Mouse (Mus musculus): ENCODE data around the gene Ecm2. TPM values are rescaled to one million over a fixed set of nuclear protein-coding genes. Genes with fewer than 3 reads are reported as not detected.

Ecm2 gene
- polyA plus RNA-seq, 3 experiments from 2014 or later = 0.07 to 0.23 TPM; not detected in 1

Other genes with a start within 250 kb of the Ecm2 start
- gene Fgd3, start 184.5 kb upstream of the Ecm2 start, polyA plus RNA-seq (2017; shearing (Covaris generic)) = 10 to 100 TPM; 10.4 to 19.8 (median 16.3) TPM
- gene Bicd2, start 163.2 kb upstream of the Ecm2 start, polyA plus RNA-seq (2017; shearing (Covaris generic)) = 1 to 10 TPM; 5.8 to 7.1 (median 6.6) TPM
- 1 to 10 TPM; 3.8 to 5.3 (median 4.3) TPM for gene Ippk, start 83.6 kb upstream of the Ecm2 start, polyA plus RNA-seq (2017; shearing (Covaris generic))
- 1 to 10 TPM; 5.6 to 8.2 (median 8.1) TPM for gene Tes3-ps, start 11.5 kb upstream of the Ecm2 start, polyA plus RNA-seq (2017; shearing (Covaris generic))
- under 1 TPM in 1 of 3 experiments, not detected in 2; 0.25 TPM for gene Aspn, start 39.6 kb downstream of the Ecm2 start, polyA plus RNA-seq (2017; shearing (Covaris generic))
- gene Omd, start 77.7 kb downstream of the Ecm2 start, polyA plus RNA-seq (2017; shearing (Covaris generic)) = 1 to 10 TPM in 1 of 3 experiments, under 1 TPM in 2; 0.35 to 1.2 (median 0.37) TPM
- gene Ogn, start 103.2 kb downstream of the Ecm2 start, polyA plus RNA-seq (2017; shearing (Covaris generic)) = under 1 TPM in 2 of 3 experiments, not detected in 1; 0.21 to 0.36 TPM
- gene Cenpp, start 148.0 kb downstream of the Ecm2 start, polyA plus RNA-seq (2017; shearing (Covaris generic)) = 10 to 100 TPM in 1 of 3 experiments, 1 to 10 TPM in 2; 1.8 to 19.9 (median 2.4) TPM
- gene Nol8, start 148.3 kb downstream of the Ecm2 start, polyA plus RNA-seq (2017; shearing (Covaris generic)) = 10 to 100 TPM; 34.3 to 55.6 (median 46.8) TPM
- 10 to 100 TPM; 34.7 to 38.7 (median 38.5) TPM for gene Iars, start 177.3 kb downstream of the Ecm2 start, polyA plus RNA-seq (2017; shearing (Covaris generic))